Comparison of ENCODE assay signal across 11 mouse cellular contexts in genomic region chr11:106571026-106571983, GRCm38 (mm10). TPM values are rescaled to one million over a fixed set of nuclear protein-coding genes. Genes with fewer than 3 reads are reported as not detected.
DNase-seq lines count a peak whose midpoint lies in the region; ATAC-seq and TF ChIP-seq lines count a peak whose summit lies in the region.
"Had no signal": no experiment of that assay in that cellular context is flagged by ENCODE, and none has a peak within 500 bp of the region (broad histone marks: within the 10 kb centered on the region; RNA-seq: fewer than 3 reads in every experiment).

No protein-coding gene starts in this region.

- peaks cover 33% of the 10 kb centered on the region for H3K4me1 ChIP-seq in liver, postnatal 0 days (ENCODE audit: insufficient read depth)

- WGBS in liver, postnatal 0 days (ENCODE audit: insufficient replicate concordance), result 53% methylated on average over 11 of the region's 11 CpGs

- peaks cover 21% of the 10 kb centered on the region for H3K36me3 ChIP-seq in liver, postnatal 0 days (replicated peaks; ENCODE audit: insufficient read depth, low read length)
- H3K36me3 ChIP-seq in splenic B cell, adult 2 months (ENCODE audit: control insufficient read depth, insufficient read depth, low read length, poor library complexity, severe bottlenecking), result no peaks in the 10 kb centered on the region

- no peaks in the 10 kb centered on the region for H3K9me3 ChIP-seq in liver, postnatal 0 days (ENCODE audit: low read length)
- H3K9me3 ChIP-seq: midbrain, embryonic 12.5 days had no signal

- DNase-seq in layer of hippocampus, adult 2 months (ENCODE audit: low spot score in 2 of 2), result no peak
- DNase-seq in layer of hippocampus, postnatal 25 days (ENCODE audit: extremely low spot score in 1 of 2, low spot score in 1 of 2), result no peak
- DNase-seq in liver, postnatal 0 days, result peak; percentile 41
- peak; percentile 56 for DNase-seq in splenic B cell, adult 2 months (ENCODE audit: low read depth, low spot score)
- no peak for DNase-seq in thymus, postnatal 0 days (ENCODE audit: low spot score)
- DNase-seq in kidney, postnatal 14 days, result no peak
- DNase-seq: adrenal gland, adult 8-10 months; cerebellum, adult 9-10 months; thymus, postnatal 14 days had no signal

- ATAC-seq in granulocyte monocyte progenitor cell, adult 5-6 weeks (replicated peaks; ENCODE audit: poor library complexity, severe bottlenecking), result peak; percentile 78
- ATAC-seq in liver, postnatal 0 days, result peak; percentile 57

- no peak overlapping the region for H3K4me3 ChIP-seq in layer of hippocampus, adult 2 months
- no peak overlapping the region for H3K4me3 ChIP-seq in liver, postnatal 0 days (ENCODE audit: low read depth, low read length)
- H3K4me3 ChIP-seq: midbrain, embryonic 12.5 days had no signal

- TF ChIP-seq CTCF in layer of hippocampus, adult 2 months (conservative IDR thresholded peaks at IDR 0.05), result no peak
- no peak for TF ChIP-seq CTCF in liver, postnatal 0 days (IDR thresholded peaks at IDR 0.05; ENCODE audit: low read depth)

- no peak overlapping the region; the same call in none of the 2 replicates for H3K9ac ChIP-seq in liver, postnatal 0 days (replicated peaks)
- H3K9ac ChIP-seq: midbrain, embryonic 12.5 days had no signal

- H3K4me2 ChIP-seq in liver, postnatal 0 days (ENCODE audit: low read depth, low read length), result no peak overlapping the region
- H3K4me2 ChIP-seq: midbrain, embryonic 12.5 days had no signal

- TF ChIP-seq EP300 in liver, postnatal 0 days (IDR thresholded peaks at IDR 0.05; ENCODE audit: low read depth), result no peak

- peak overlapping the region; percentile 82 for H3K27ac ChIP-seq in layer of hippocampus, adult 2 months
- H3K27ac ChIP-seq in liver, postnatal 0 days (ENCODE audit: low read depth), result peak overlapping the region; percentile 67
- H3K27ac ChIP-seq: midbrain, embryonic 12.5 days had no signal

- no peaks in the 10 kb centered on the region for H3K27me3 ChIP-seq in liver, postnatal 0 days (ENCODE audit: insufficient read depth, low read length)
- no peaks in the 10 kb centered on the region for H3K27me3 ChIP-seq in splenic B cell, adult 2 months (ENCODE audit: control insufficient read depth, insufficient read depth, low read length, poor library complexity, severe bottlenecking)
- H3K27me3 ChIP-seq: midbrain, embryonic 12.5 days had no signal

RNA-seq across cellular contexts. Expression of gene Tex2, which starts 41.9 kb away (rescaled TPM):
- 100 to 1,000 TPM; 144 TPM for total RNA-seq in layer of hippocampus, adult 2 months (2021)
- 100 to 1,000 TPM; 129 to 144 TPM for total RNA-seq in layer of hippocampus, postnatal 25 days (2021)
- total RNA-seq in granulocyte monocyte progenitor cell, adult 5-6 weeks (2014; fragmentation: Nextera tagmentation), result 73.6 and 80.2 TPM in 2 replicates
- total RNA-seq in granulocyte monocyte progenitor cell, adult 5-6 weeks (2017), result 77.5 and 84.3 TPM in 2 replicates
- 9.9 and 11.3 TPM in 2 replicates for polyA plus RNA-seq in liver, postnatal 0 days (2015; fragmentation: Nextera tagmentation; extraction: Ambion mirVana)
- polyA plus RNA-seq in thymus, postnatal 0 days (2015; fragmentation: Nextera tagmentation; extraction: Ambion mirVana), result 7.0 and 7.2 TPM in 2 replicates

Comparison
In these comparisons a context has a peak if more than half of its experiments do, and no peak if none do; other contexts are left out.
1. DNase-seq: peak in liver, postnatal 0 days (single experiment) and splenic B cell, adult 2 months (single experiment); none in layer of hippocampus, adult 2 months (0 of 2), layer of hippocampus, postnatal 25 days (0 of 2), thymus, postnatal 0 days (single experiment) and kidney, postnatal 14 days (single experiment).